Mouse (Mus musculus): ENCODE measurements around the gene Cend1. TPM values are rescaled to one million over a fixed set of nuclear protein-coding genes. Genes with fewer than 3 reads are reported as not detected.
A peak's percentile ranks its signal among the peaks of the same experiment; 100 is the strongest.

Cend1 gene
- total and polyA plus RNA-seq, 2 experiments from 2014 or later, result 0.27 to 1.8 TPM

DNA sequence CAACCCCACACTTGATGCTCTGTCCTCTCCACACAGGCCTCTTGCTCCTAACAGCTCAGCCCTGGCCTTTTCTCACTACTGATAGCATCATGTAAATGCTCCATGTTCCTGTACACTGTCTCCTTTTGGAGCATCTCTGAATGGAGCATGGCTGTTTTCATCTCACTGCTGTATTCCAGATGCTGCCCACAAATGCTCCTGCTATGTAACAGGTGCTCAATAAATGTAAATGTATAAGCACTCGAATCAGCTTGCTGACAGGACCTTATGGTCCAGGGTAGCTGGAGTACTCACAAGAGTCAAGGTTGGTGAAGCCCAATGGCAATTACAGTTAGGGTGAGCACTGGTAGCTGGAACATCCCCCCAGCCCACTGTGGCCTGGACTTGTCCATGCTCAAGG is 41.9 kb upstream of the Cend1 start:
- ATAC-seq (ENCODE audit: insufficient read depth, low read depth) (no peak), DNase-seq (ENCODE audit: low spot score) (no peak)
- Histone ChIP-seq H3K36me3 (replicated peaks; ENCODE audit: control insufficient read depth, insufficient read depth, low read length) (peaks cover 32% of the 10 kb centered on the region), H3K4me1 (ENCODE audit: control insufficient read depth, insufficient read depth) (peaks cover 40% of the 10 kb centered on the region), H3K9me3 (replicated peaks; ENCODE audit: control insufficient read depth, low read length) (no peaks in the 10 kb centered on the region), H3K4me2 (ENCODE audit: low read depth, low read length) (no peak overlapping the region), H3K9ac (replicated peaks; ENCODE audit: low read depth, low read length) (no peak overlapping the region), H3K27ac (ENCODE audit: low read depth) (no peak overlapping the region), H3K4me3 (ENCODE audit: low read depth, low read length) (no peak overlapping the region), H3K27me3 (ENCODE audit: control insufficient read depth, insufficient read depth, low read length) (no peaks in the 10 kb centered on the region)
- WGBS, result 89% methylated on average over 1 of the region's 1 CpGs
- TF ChIP-seq EP300 (IDR thresholded peaks at IDR 0.05; ENCODE audit: low read depth) (no peak), CTCF (IDR thresholded peaks at IDR 0.05; ENCODE audit: low read depth) (no peak)

DNA sequence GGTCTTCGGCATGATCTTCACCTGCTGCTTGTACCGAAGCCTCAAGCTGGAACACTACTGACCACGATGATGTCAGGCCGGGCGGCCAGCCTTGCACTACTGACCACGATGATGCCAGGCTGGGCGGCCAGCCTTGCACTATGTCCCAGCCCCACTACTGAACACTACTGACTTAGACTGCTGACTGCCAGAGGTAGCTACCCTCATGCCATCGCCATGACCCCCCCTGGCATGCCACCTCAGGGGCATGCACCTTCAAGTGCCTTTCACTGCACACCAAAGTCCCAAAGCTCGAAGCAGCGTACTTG is 41.3 kb upstream of the Cend1 start:
- no peak overlapping the region for H3K4me2 ChIP-seq (ENCODE audit: low read depth, low read length)
- H3K27ac ChIP-seq (ENCODE audit: low read depth), result peak overlapping the region; percentile 97; the same call in 1 of the 2 replicates
- H3K4me3 ChIP-seq (ENCODE audit: low read depth, low read length), result no peak overlapping the region
- no peak overlapping the region for H3K9ac ChIP-seq (replicated peaks; ENCODE audit: low read depth, low read length)
- no peaks in the 10 kb centered on the region for H3K27me3 ChIP-seq (ENCODE audit: control insufficient read depth, insufficient read depth, low read length)
- no peaks in the 10 kb centered on the region for H3K9me3 ChIP-seq (replicated peaks; ENCODE audit: control insufficient read depth, low read length)
- no peak for TF ChIP-seq CTCF (IDR thresholded peaks at IDR 0.05; ENCODE audit: low read depth)
- no peak for TF ChIP-seq EP300 (IDR thresholded peaks at IDR 0.05; ENCODE audit: low read depth)
- DNase-seq (ENCODE audit: low spot score) (no peak), ATAC-seq (ENCODE audit: insufficient read depth, low read depth) (no peak)
- WGBS, result 91% methylated on average over 10 of the region's 10 CpGs
- H3K36me3 ChIP-seq (replicated peaks; ENCODE audit: control insufficient read depth, insufficient read depth, low read length), result peaks cover 32% of the 10 kb centered on the region
- peaks cover 33% of the 10 kb centered on the region for H3K4me1 ChIP-seq (ENCODE audit: control insufficient read depth, insufficient read depth)

DNA sequence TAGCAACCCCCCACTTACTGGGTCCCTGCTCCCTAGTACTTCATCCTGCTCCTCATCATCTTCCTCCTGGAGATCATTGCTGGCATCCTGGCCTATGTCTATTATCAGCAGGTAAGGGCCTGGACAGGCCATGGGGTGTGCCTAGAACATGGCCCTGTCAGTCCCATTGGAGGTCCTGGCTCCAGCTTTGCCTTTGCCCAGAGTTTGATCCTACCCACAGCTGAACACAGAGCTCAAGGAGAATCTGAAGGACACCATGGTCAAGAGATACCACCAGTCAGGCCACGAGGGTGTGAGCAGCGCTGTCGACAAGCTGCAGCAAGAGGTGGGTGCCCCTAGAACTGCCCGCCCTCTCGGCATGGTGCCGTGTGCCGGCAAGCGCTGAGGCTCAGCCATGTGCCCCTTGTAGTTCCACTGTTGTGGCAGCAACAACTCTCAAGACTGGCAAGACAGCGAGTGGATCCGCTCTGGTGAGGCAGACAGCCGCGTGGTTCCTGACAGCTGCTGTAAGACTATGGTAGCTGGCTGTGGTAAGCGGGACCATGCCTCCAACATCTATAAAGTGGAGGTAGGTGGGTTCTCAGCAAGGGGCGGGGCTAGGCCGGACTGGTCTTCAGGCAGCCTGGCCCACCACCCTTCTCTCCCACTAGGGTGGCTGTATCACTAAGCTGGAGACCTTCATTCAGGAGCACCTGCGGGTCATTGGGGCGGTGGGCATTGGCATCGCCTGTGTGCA is 40.8 kb upstream of the Cend1 start:
- Histone ChIP-seq H3K9me3 (replicated peaks; ENCODE audit: control insufficient read depth, low read length) (no peaks in the 10 kb centered on the region), H3K27ac (ENCODE audit: low read depth) (peak overlapping the region; percentile 97), H3K4me2 (ENCODE audit: low read depth, low read length) (no peak overlapping the region), H3K27me3 (ENCODE audit: control insufficient read depth, insufficient read depth, low read length) (no peaks in the 10 kb centered on the region), H3K4me3 (ENCODE audit: low read depth, low read length) (no peak overlapping the region), H3K4me1 (ENCODE audit: control insufficient read depth, insufficient read depth) (peaks cover 32% of the 10 kb centered on the region), H3K36me3 (replicated peaks; ENCODE audit: control insufficient read depth, insufficient read depth, low read length) (peaks cover 32% of the 10 kb centered on the region), H3K9ac (replicated peaks; ENCODE audit: low read depth, low read length) (no peak overlapping the region)
- DNase-seq (ENCODE audit: low spot score) (no peak), ATAC-seq (ENCODE audit: insufficient read depth, low read depth) (no peak)
- TF ChIP-seq CTCF (IDR thresholded peaks at IDR 0.05; ENCODE audit: low read depth) (no peak), EP300 (IDR thresholded peaks at IDR 0.05; ENCODE audit: low read depth) (no peak)
- WGBS, result 76% methylated on average over 18 of the region's 18 CpGs

GRCm38 (mm10) chr7:141469352-141469751 is 40.1 kb upstream of the Cend1 start:
- H3K9me3 ChIP-seq (replicated peaks; ENCODE audit: control insufficient read depth, low read length), result no peaks in the 10 kb centered on the region
- DNase-seq (ENCODE audit: low spot score), result no peak
- peaks cover 30% of the 10 kb centered on the region for H3K4me1 ChIP-seq (ENCODE audit: control insufficient read depth, insufficient read depth)
- H3K9ac ChIP-seq (replicated peaks; ENCODE audit: low read depth, low read length), result peak overlapping the region; percentile 71; the same call in 1 of the 2 replicates
- H3K4me3 ChIP-seq (ENCODE audit: low read depth, low read length), result peak overlapping the region; percentile 63; the same call in 1 of the 2 replicates
- H3K4me2 ChIP-seq (ENCODE audit: low read depth, low read length), result peak overlapping the region; percentile 66
- H3K36me3 ChIP-seq (replicated peaks; ENCODE audit: control insufficient read depth, insufficient read depth, low read length), result peaks cover 32% of the 10 kb centered on the region
- ATAC-seq (ENCODE audit: insufficient read depth, low read depth), result no peak
- TF ChIP-seq EP300 (IDR thresholded peaks at IDR 0.05; ENCODE audit: low read depth) (no peak), CTCF (IDR thresholded peaks at IDR 0.05; ENCODE audit: low read depth) (no peak)
- peak overlapping the region; percentile 97 for H3K27ac ChIP-seq (ENCODE audit: low read depth)
- 73% methylated on average over 6 of the region's 6 CpGs for WGBS
- H3K27me3 ChIP-seq (ENCODE audit: control insufficient read depth, insufficient read depth, low read length), result peaks cover 4% of the 10 kb centered on the region; the same call in 1 of the 2 replicates

DNA sequence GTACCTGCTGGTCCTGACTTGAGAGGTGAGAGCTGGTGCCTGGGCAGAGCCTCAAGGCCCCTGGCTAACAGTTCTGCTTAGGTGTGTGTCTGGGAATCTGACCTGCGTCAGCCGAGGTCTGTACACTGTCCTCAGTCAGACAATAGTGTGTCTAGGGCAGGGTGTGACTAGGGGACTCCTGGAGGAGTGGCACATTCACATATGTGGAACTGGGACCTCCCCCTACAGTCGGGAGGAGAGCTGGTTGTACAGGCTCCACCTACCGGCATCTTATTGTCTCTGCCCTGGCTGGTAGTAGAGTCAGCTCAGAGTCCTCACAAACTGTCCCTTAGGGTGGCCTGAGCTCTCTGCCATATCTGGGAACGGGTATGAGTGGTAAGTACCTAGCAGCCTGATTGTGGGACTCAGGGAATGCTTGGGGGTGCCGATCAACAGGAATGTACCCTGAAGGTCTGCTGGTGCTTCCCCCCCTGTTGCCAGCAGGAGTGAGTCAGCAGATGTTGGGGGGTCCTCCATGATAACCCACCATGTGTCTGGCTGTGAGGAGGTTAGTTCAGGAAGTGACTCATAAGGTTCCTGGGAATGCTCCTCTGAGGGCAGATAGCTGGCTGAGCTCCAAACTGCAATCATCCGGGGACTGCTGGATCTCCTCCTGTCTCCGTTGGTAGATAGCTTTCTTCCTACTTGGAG is 39.4 kb upstream of the Cend1 start:
- 0% methylated on average over 8 of the region's 8 CpGs for WGBS
- H3K9me3 ChIP-seq (replicated peaks; ENCODE audit: control insufficient read depth, low read length), result no peaks in the 10 kb centered on the region
- peak overlapping the region; percentile 63 for H3K4me3 ChIP-seq (ENCODE audit: low read depth, low read length)
- peak; percentile 70 for ATAC-seq (ENCODE audit: insufficient read depth, low read depth)
- TF ChIP-seq CTCF (IDR thresholded peaks at IDR 0.05; ENCODE audit: low read depth) (peak; percentile 56), EP300 (IDR thresholded peaks at IDR 0.05; ENCODE audit: low read depth) (no peak)
- peak overlapping the region; percentile 71 for H3K9ac ChIP-seq (replicated peaks; ENCODE audit: low read depth, low read length)
- H3K36me3 ChIP-seq (replicated peaks; ENCODE audit: control insufficient read depth, insufficient read depth, low read length), result peaks cover 32% of the 10 kb centered on the region
- H3K27me3 ChIP-seq (ENCODE audit: control insufficient read depth, insufficient read depth, low read length), result peaks cover 11% of the 10 kb centered on the region; the same call in 1 of the 2 replicates
- DNase-seq (ENCODE audit: low spot score), result peak; percentile 93
- H3K4me2 ChIP-seq (ENCODE audit: low read depth, low read length), result peak overlapping the region; percentile 66
- H3K27ac ChIP-seq (ENCODE audit: low read depth), result peak overlapping the region; percentile 97
- H3K4me1 ChIP-seq (ENCODE audit: control insufficient read depth, insufficient read depth), result peaks cover 23% of the 10 kb centered on the region
